Mouse (Mus musculus) heart, postnatal 0 days (tissue): ENCODE results near the gene Inka2. TPM values are rescaled to one million over a fixed set of nuclear protein-coding genes. Genes with fewer than 3 reads are reported as not detected.

Source experiments
- ATAC-seq: fragments of 200-750 bp; cut with Nextera tagmentation; 2 replicates; pipeline ENCODE4 v1.8.0; 2017; ENCODE audit warnings: low read depth, moderate number of reproducible peaks, moderate library complexity; ENCODE audit not compliant: insufficient read depth
- DNase-seq: peaks from one replicate; pipeline ENCODE4 v3.0.0-alpha.2; 2016; ENCODE audit warnings: low spot score
- H3K27ac ChIP-seq: fragments of 300-500 bp; sonication (generic); 2 replicates; pipeline ENCODE4 v1.5.1; 2014; ENCODE audit warnings: low read depth, mild to moderate bottlenecking
- H3K27me3 ChIP-seq: fragments of 300-500 bp; sonication (generic); 2 replicates; pipeline ENCODE4 v1.6.1; 2014; ENCODE audit warnings: low read length, mixed read lengths; ENCODE audit not compliant: control insufficient read depth, insufficient read depth
- H3K36me3 ChIP-seq: fragments of 300-500 bp; sonication (generic); replicated peaks from 2 replicates; pipeline ENCODE4 v1.6.1; 2014; ENCODE audit warnings: low read length, mixed read lengths; ENCODE audit not compliant: control insufficient read depth, insufficient read depth
- H3K4me1 ChIP-seq: fragments of 300-500 bp; sonication (generic); 2 replicates; pipeline ENCODE4 v1.6.1; 2014; ENCODE audit warnings: antibody characterized with exemption; ENCODE audit not compliant: control insufficient read depth, insufficient read depth
- H3K4me2 ChIP-seq: fragments of 300-500 bp; sonication (generic); 2 replicates; pipeline ENCODE4 v1.6.1; 2014; ENCODE audit warnings: low read depth, mild to moderate bottlenecking, low read length, moderate library complexity
- H3K4me3 ChIP-seq: fragments of 300-500 bp; sonication (generic); 2 replicates; pipeline ENCODE4 v1.5.1; 2014; ENCODE audit warnings: low read depth, low read length
- H3K9ac ChIP-seq: fragments of 300-500 bp; sonication (generic); replicated peaks from 2 replicates; pipeline ENCODE4 v1.6.1; 2014; ENCODE audit warnings: low read depth, low read length, mixed read lengths
- H3K9me3 ChIP-seq: fragments of 300-500 bp; sonication (generic); replicated peaks from 2 replicates; pipeline ENCODE4 v1.6.1; 2016; ENCODE audit warnings: low read length; ENCODE audit not compliant: control insufficient read depth
- CTCF ChIP-seq: IDR thresholded peaks from 2 replicates; pipeline ENCODE4 v1.5.1; 2016; ENCODE audit warnings: antibody characterized with exemption, control low read depth, low read depth
- EP300 ChIP-seq: IDR thresholded peaks from 2 replicates; pipeline ENCODE4 v1.6.1; 2016; ENCODE audit warnings: antibody characterized with exemption, low read depth
- WGBS: fragments of 180-500 bp; shearing (Covaris S2); extraction: QIAGEN DNeasy Blood & Tissue Kit; methylation state at CpG from one replicate; pipeline ENCODE4 v1.1.7; 2014; 5-methylcytosine and 5-hydroxymethylcytosine counted together
- polyA plus RNA-seq: library from polyadenylated mRNA; unstranded; fragments of >200 nt; fragmentation: Nextera tagmentation; extraction: Ambion mirVana; gene quantifications from 2 replicates; pipeline ENCODE4 v1.2.1, GENCODE M21; 2015
- total RNA-seq: library from RNA; depleted of rRNA; stranded (reverse); fragments of >200 nt; gene quantifications from 2 replicates; pipeline ENCODE4 v1.2.3, GENCODE M21; 2014; ENCODE audit warnings: low replicate concordance

Gene Inka2
- total and polyA plus RNA-seq, 2 experiments from 2014 or later = 4.5 to 8.9 TPM

DNA sequence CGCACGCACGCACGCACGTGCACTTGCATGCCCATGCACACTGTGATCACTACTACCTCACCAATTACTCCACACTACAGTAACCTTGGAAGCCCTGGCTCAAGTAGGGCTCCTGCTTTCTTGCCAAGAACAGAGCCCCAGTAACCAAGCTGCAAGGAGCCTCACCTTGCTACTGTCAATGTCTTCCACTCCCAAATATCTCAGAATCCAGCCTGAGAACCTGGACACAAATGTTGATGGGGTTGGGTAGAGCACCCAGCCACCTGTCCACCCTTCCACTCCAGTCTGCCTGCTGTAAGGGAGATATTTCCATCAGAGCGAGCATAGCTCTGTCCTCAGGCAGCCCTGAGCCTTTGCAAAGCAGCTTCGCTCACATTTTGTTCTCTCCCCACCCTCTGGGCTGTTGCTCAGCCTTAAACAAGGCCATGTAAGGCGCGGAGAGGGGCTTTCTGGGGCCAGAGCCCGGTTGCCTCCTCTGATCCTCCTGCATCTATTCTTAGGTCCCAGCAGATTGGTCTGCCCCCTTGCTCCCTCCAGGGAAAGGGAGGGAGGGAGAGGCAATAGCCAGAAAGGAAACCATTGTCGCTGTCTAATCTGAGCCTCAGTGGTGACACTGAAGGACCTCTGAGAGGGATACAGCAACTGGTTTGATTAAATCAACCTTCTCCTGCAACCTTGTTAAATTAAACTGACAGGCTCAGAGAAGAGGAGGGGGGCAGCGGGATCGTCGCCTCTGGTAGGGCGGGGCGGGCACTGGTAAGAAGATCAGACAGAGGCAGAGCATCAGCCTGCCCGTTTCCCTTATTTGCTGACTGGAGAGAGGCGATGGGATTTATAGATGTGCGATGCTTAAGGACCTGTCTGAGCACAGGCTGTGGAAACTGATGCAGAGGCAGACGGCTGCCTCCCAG lies 8.7 kb upstream of the Inka2 start:
- 24% methylated on average over 20 of the region's 20 CpGs for WGBS
- Histone ChIP-seq H3K27me3 (no peaks in the 10 kb centered on the region), H3K9ac (peak overlapping the region; percentile 24; the same call in 1 of the 2 replicates), H3K4me2 (peak overlapping the region; percentile 43), H3K4me1 (peaks cover 54% of the 10 kb centered on the region), H3K27ac (peak overlapping the region; percentile 95), H3K36me3 (no peaks in the 10 kb centered on the region), H3K4me3 (peak overlapping the region; percentile 26), H3K9me3 (no peaks in the 10 kb centered on the region)
- peak; percentile 85 for ATAC-seq
- DNase-seq = peak; percentile 94
- no peak; the same call in 1 of the 2 replicates for TF ChIP-seq EP300
- TF ChIP-seq CTCF = peak; percentile 3; the same call in 1 of the 2 replicates

DNA sequence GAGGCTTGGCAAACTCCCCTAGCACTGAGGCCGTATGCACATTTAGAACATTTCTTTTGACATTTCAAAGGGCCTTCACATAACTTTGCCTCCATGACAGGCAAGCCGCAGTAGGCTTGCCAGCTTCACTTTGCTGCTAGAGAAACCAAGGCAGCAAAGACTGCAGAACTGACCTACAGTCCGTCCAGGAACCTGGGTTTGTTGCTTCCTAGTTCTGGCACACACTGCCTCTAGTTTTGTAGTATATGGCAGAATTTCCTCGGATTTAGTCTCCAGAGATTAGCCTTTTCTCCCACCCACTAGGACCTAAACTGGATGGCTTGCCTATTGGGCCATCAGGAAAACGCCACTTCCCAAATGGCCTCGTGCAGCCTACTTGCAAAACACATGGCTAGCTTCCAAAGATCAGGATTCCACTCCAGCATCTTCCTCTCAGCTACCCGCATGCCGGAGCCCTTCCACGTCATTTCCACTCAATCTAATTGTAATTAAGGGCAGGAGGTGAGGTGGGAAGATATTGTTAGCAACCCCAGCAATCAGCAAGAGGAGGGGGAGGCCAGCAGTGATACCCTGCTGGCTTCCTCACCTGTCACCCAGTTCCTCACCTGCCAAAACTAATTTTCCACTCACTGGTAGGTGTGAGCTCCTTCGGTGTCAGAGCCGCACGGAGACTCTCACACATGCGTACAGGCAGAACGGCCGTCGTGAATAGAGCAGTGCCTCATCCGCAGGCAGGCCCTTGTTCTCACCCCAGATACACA lies 7.8 kb upstream of the Inka2 start:
- ATAC-seq (no peak), DNase-seq (no peak)
- Histone ChIP-seq H3K27ac (peak overlapping the region; percentile 95), H3K4me2 (peak overlapping the region; percentile 43), H3K36me3 (no peaks in the 10 kb centered on the region), H3K9ac (peak overlapping the region; percentile 24; the same call in 1 of the 2 replicates), H3K4me3 (no peak overlapping the region), H3K4me1 (peaks cover 62% of the 10 kb centered on the region), H3K9me3 (no peaks in the 10 kb centered on the region), H3K27me3 (no peaks in the 10 kb centered on the region)
- WGBS = 55% methylated on average over 17 of the region's 17 CpGs
- TF ChIP-seq CTCF = no peak
- TF ChIP-seq EP300 = no peak

- 86% methylated on average over 5 of the region's 5 CpGs for WGBS
- DNase-seq = no peak
- no peak overlapping the region for H3K9ac ChIP-seq
- no peak for ATAC-seq
- H3K27ac ChIP-seq = no peak overlapping the region
- no peak overlapping the region for H3K4me3 ChIP-seq
- no peaks in the 10 kb centered on the region for H3K27me3 ChIP-seq
- no peak for TF ChIP-seq CTCF
- no peak for TF ChIP-seq EP300
- no peaks in the 10 kb centered on the region for H3K36me3 ChIP-seq
- no peak overlapping the region for H3K4me2 ChIP-seq
- H3K9me3 ChIP-seq = no peaks in the 10 kb centered on the region
- peaks cover 68% of the 10 kb centered on the region for H3K4me1 ChIP-seq
Observed at GRCm38 (mm10) chr3:105697148-105697441, 7.3 kb upstream of the Inka2 start.

GRCm38 (mm10) chr3:105698311-105698710 lies 6.1 kb upstream of the Inka2 start:
- peaks cover 69% of the 10 kb centered on the region for H3K4me1 ChIP-seq
- no peak overlapping the region for H3K4me2 ChIP-seq
- DNase-seq (no peak), ATAC-seq (no peak)
- WGBS = 64% methylated on average over 1 of the region's 1 CpGs
- TF ChIP-seq CTCF = no peak
- no peak for TF ChIP-seq EP300
- H3K36me3 ChIP-seq = no peaks in the 10 kb centered on the region
- no peaks in the 10 kb centered on the region for H3K27me3 ChIP-seq
- H3K9me3 ChIP-seq = no peaks in the 10 kb centered on the region
- 0 out of 2 replicates have a peak overlapping the region, but pooled peaks have one; percentile 75 for H3K27ac ChIP-seq
- H3K9ac ChIP-seq = no peak overlapping the region
- H3K4me3 ChIP-seq = no peak overlapping the region

- Histone ChIP-seq H3K36me3 (no peaks in the 10 kb centered on the region), H3K9me3 (no peaks in the 10 kb centered on the region), H3K9ac (no peak overlapping the region), H3K4me2 (no peak overlapping the region), H3K27ac (peak overlapping the region; percentile 75), H3K4me3 (no peak overlapping the region), H3K27me3 (no peaks in the 10 kb centered on the region), H3K4me1 (peaks cover 63% of the 10 kb centered on the region)
- ATAC-seq = peak; percentile 55
- DNase-seq = peak; percentile 85
- TF ChIP-seq EP300 (0 out of 2 replicates have a peak, but pooled peaks have one; percentile 18), CTCF (no peak)
- 45% methylated on average over 3 of the region's 3 CpGs for whole genome bisulfite sequencing
Observed at GRCm38 (mm10) chr3:105699241-105699933, 5.0 kb upstream of the Inka2 start.
